Mouse (Mus musculus) testis, adult 2 months (tissue): ENCODE data around the gene Pde4d.

Experiments used
- CTCF ChIP-seq: fragments of 200-500 bp; IDR thresholded peaks from 2 replicates; pipeline ENCODE4 v1.5.1; 2012; ENCODE audit warnings: low read depth, mild to moderate bottlenecking, inconsistent platforms, low read length, moderate library complexity; ENCODE audit not compliant: control insufficient read depth, insufficient read depth, insufficient replicate concordance
- POLR2A ChIP-seq: fragments of 200-500 bp; IDR thresholded peaks from 2 replicates; pipeline ENCODE4 v1.6.1; 2012; ENCODE audit warnings: low read depth, mild to moderate bottlenecking, inconsistent platforms, low read length, moderate library complexity; ENCODE audit not compliant: control insufficient read depth

DNA sequence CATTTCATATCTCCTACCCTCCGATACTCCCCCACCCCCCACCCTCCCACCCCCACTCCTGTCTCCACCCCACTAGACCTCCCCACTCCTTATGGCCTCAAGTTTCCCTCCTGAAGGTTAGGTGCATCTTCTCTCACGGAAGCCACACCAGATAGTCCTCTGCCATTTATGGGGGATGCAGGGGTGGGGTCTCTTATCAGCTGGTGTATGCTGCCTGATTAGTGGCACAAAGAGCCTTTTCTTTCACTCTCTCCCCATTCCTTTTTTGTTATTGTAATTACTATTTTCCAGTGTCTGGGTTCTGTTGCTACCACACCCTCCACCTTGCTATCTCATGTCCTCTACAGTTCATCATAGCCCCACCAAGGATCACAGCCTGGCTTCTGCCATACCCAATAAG is 1194.3 kb downstream of the Pde4d start:
- TF ChIP-seq CTCF (no peak), POLR2A (no peak)
